Mouse (Mus musculus): ENCODE data around the gene Gm13199.

Gene Gm13199

GRCm38 (mm10) chr2:5821264-5821663 is 41.5 kb downstream of the Gm13199 start:
- DNase-seq (ENCODE audit: low spot score): no peak
